Mouse (Mus musculus): Measurements from ENCODE around the gene 0610040J01Rik. TPM values are rescaled to one million over a fixed set of nuclear protein-coding genes. Genes with fewer than 3 reads are reported as not detected.

Gene 0610040J01Rik
- total and polyA plus RNA-seq, 2 experiments from 2014 or later: 0.11 to 0.53 TPM

DNA sequence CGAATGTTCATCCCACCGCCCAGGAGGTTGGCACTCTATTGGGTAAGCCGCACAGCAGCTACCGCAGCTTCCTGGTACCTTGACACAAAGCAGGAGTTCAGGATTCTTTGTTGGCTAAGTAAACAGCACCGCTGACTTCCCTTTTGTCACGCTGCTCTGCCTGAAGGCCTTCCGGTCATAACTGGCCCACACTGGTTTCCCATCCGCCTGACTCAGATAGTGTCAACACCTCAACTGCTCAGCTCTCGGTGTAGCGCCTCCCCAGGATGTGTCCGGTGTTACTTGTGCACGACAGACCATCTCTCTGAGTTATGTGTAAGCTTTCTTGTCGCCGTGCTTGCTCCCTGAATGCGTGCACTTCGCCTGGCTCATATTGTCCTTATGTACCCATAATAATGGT is 62.7 kb downstream of the 0610040J01Rik start:
- ATAC-seq (ENCODE audit: insufficient read depth, low read depth): peak; percentile 63; the same call in 1 of the 2 replicates

DNA sequence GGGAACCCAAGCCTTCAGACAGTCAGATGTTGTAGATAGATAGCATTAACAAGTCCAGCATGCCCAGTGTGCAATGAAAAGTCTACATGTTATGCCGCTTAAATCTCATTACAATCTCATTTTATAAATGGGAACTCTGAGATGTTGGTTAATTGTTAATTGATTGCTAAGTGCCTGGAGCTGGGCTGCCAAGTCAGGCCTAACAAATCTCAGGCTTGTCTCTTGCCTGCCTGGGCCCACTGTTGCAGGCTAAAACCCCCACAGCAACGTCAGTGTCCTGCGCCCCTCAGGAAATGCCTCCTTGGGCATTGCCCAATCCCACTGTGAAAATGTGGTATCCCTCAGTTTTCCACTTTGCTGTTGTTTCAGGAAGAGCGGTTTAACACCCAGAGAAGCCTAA is 63.9 kb downstream of the 0610040J01Rik start:
- Histone ChIP-seq H3K27me3 (ENCODE audit: control insufficient read depth, insufficient read depth, low read length) (no peaks in the 10 kb centered on the region), H3K9ac (replicated peaks; ENCODE audit: low read depth, low read length) (no peak overlapping the region), H3K36me3 (replicated peaks; ENCODE audit: control insufficient read depth, insufficient read depth, low read length) (no peaks in the 10 kb centered on the region), H3K9me3 (replicated peaks; ENCODE audit: control insufficient read depth, low read length) (no peaks in the 10 kb centered on the region), H3K27ac (ENCODE audit: low read depth) (no peak overlapping the region), H3K4me2 (ENCODE audit: low read depth, low read length) (no peak overlapping the region), H3K4me3 (ENCODE audit: low read depth, low read length) (no peak overlapping the region), H3K4me1 (ENCODE audit: control insufficient read depth, insufficient read depth) (no peaks in the 10 kb centered on the region)
- 86% methylated on average over 4 of the region's 4 CpGs for WGBS
- DNase-seq (ENCODE audit: low spot score) (no peak), ATAC-seq (ENCODE audit: insufficient read depth, low read depth) (no peak)
- TF ChIP-seq EP300 (IDR thresholded peaks at IDR 0.05; ENCODE audit: low read depth): no peak
- TF ChIP-seq CTCF (IDR thresholded peaks at IDR 0.05; ENCODE audit: low read depth): no peak

More for the DNA sequence above, 62.7 kb downstream of the 0610040J01Rik start:
- Histone ChIP-seq H3K4me3 (ENCODE audit: low read depth, low read length) (no peak overlapping the region), H3K27me3 (ENCODE audit: control insufficient read depth, insufficient read depth, low read length) (no peaks in the 10 kb centered on the region), H3K4me2 (ENCODE audit: low read depth, low read length) (no peak overlapping the region), H3K9me3 (replicated peaks; ENCODE audit: control insufficient read depth, low read length) (no peaks in the 10 kb centered on the region), H3K9ac (replicated peaks; ENCODE audit: low read depth, low read length) (no peak overlapping the region), H3K4me1 (ENCODE audit: control insufficient read depth, insufficient read depth) (no peaks in the 10 kb centered on the region), H3K27ac (ENCODE audit: low read depth) (no peak overlapping the region), H3K36me3 (replicated peaks; ENCODE audit: control insufficient read depth, insufficient read depth, low read length) (no peaks in the 10 kb centered on the region)
- no peak for DNase-seq (ENCODE audit: low spot score)
- 60% methylated on average over 16 of the region's 16 CpGs for WGBS
- TF ChIP-seq EP300 (IDR thresholded peaks at IDR 0.05; ENCODE audit: low read depth): no peak
- TF ChIP-seq CTCF (IDR thresholded peaks at IDR 0.05; ENCODE audit: low read depth): no peak

DNA sequence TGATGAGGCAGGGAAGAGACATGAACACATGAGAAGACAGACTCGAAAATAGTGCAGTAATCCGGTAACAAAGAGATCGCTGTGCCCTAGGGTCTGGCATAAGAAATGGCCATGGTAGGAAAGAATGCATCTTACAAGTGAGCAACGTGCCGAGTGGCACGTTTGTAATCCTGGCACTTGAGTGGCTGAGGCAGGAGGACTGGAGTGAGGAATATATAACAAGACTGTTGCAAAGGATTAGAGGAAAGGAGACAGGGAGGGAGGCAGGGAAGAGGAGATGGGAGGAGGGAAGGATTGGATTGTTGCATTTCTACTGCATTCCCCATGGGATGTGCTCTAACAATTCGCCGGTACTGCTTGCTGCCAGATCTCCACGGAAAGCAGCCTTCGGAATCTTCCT is 66.9 kb downstream of the 0610040J01Rik start:
- H3K4me1 ChIP-seq (ENCODE audit: control insufficient read depth, insufficient read depth): no peaks in the 10 kb centered on the region
- no peak overlapping the region for H3K9ac ChIP-seq (replicated peaks; ENCODE audit: low read depth, low read length)
- H3K9me3 ChIP-seq (replicated peaks; ENCODE audit: control insufficient read depth, low read length): no peaks in the 10 kb centered on the region
- 71% methylated on average over 10 of the region's 10 CpGs for WGBS
- DNase-seq (ENCODE audit: low spot score) (peak; percentile 14), ATAC-seq (ENCODE audit: insufficient read depth, low read depth) (no peak)
- no peaks in the 10 kb centered on the region for H3K36me3 ChIP-seq (replicated peaks; ENCODE audit: control insufficient read depth, insufficient read depth, low read length)
- no peak overlapping the region for H3K4me2 ChIP-seq (ENCODE audit: low read depth, low read length)
- no peak overlapping the region for H3K4me3 ChIP-seq (ENCODE audit: low read depth, low read length)
- no peaks in the 10 kb centered on the region for H3K27me3 ChIP-seq (ENCODE audit: control insufficient read depth, insufficient read depth, low read length)
- H3K27ac ChIP-seq (ENCODE audit: low read depth): no peak overlapping the region
- no peak for TF ChIP-seq EP300 (IDR thresholded peaks at IDR 0.05; ENCODE audit: low read depth)
- TF ChIP-seq CTCF (IDR thresholded peaks at IDR 0.05; ENCODE audit: low read depth): no peak

DNA sequence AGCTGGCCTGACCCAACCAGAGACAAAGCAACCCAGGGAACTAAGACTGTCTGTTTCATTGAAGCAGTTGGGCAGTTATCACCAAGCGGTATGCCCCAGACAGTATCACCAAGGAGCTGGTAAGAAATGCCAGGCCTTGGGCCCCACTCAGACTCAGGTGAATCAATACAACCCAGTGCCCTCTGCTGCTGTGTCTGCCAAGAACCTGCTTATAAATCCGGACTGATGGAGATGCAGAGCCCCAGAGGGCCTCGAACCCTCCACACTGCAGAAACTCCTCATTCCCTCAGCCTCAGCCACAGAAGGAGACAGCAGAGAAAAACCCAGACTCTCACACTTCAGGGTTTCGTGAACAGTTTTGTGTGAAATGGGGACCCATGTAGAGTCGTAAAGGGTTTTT is 74.1 kb downstream of the 0610040J01Rik start:
- Histone ChIP-seq H3K4me2 (ENCODE audit: low read depth, low read length) (no peak overlapping the region), H3K4me1 (ENCODE audit: control insufficient read depth, insufficient read depth) (no peaks in the 10 kb centered on the region), H3K36me3 (replicated peaks; ENCODE audit: control insufficient read depth, insufficient read depth, low read length) (no peaks in the 10 kb centered on the region), H3K27me3 (ENCODE audit: control insufficient read depth, insufficient read depth, low read length) (no peaks in the 10 kb centered on the region), H3K27ac (ENCODE audit: low read depth) (no peak overlapping the region), H3K9ac (replicated peaks; ENCODE audit: low read depth, low read length) (no peak overlapping the region), H3K4me3 (ENCODE audit: low read depth, low read length) (no peak overlapping the region), H3K9me3 (replicated peaks; ENCODE audit: control insufficient read depth, low read length) (no peaks in the 10 kb centered on the region)
- DNase-seq (ENCODE audit: low spot score) (no peak), ATAC-seq (ENCODE audit: insufficient read depth, low read depth) (no peak)
- 85% methylated on average over 5 of the region's 5 CpGs for WGBS
- TF ChIP-seq CTCF (IDR thresholded peaks at IDR 0.05; ENCODE audit: low read depth) (no peak), EP300 (IDR thresholded peaks at IDR 0.05; ENCODE audit: low read depth) (no peak)

DNA sequence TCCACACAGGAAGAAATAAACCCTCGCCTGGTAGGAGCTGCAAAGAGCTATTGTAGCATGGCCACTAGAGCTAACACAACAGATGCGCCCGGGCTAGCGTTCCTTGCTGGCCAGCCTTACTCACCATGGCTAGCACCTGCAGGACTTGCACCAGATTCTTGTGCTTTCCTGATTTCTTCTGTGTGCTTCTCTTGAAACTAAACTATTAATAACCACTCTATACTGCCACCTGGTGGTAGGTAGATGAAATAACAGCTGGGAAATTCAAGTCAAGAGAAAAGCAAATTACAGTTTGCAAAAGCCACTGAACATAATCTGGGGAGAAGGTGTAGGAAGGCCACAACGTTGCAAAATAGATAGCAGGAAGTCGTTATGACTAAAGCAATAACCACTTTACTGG is 74.5 kb downstream of the 0610040J01Rik start:
- Histone ChIP-seq H3K9me3 (replicated peaks; ENCODE audit: control insufficient read depth, low read length) (no peaks in the 10 kb centered on the region), H3K4me2 (ENCODE audit: low read depth, low read length) (no peak overlapping the region), H3K36me3 (replicated peaks; ENCODE audit: control insufficient read depth, insufficient read depth, low read length) (no peaks in the 10 kb centered on the region), H3K27ac (ENCODE audit: low read depth) (no peak overlapping the region), H3K4me3 (ENCODE audit: low read depth, low read length) (no peak overlapping the region), H3K4me1 (ENCODE audit: control insufficient read depth, insufficient read depth) (no peaks in the 10 kb centered on the region), H3K9ac (replicated peaks; ENCODE audit: low read depth, low read length) (no peak overlapping the region), H3K27me3 (ENCODE audit: control insufficient read depth, insufficient read depth, low read length) (no peaks in the 10 kb centered on the region)
- WGBS: 31% methylated on average over 6 of the region's 6 CpGs
- ATAC-seq (ENCODE audit: insufficient read depth, low read depth): no peak
- DNase-seq (ENCODE audit: low spot score): peak; percentile 24
- TF ChIP-seq EP300 (IDR thresholded peaks at IDR 0.05; ENCODE audit: low read depth) (no peak), CTCF (IDR thresholded peaks at IDR 0.05; ENCODE audit: low read depth) (peak; percentile 78)

GRCm38 (mm10) chr5:63887111-63887510 is 74.9 kb downstream of the 0610040J01Rik start:
- DNase-seq (ENCODE audit: low spot score): no peak
- no peak overlapping the region for H3K4me2 ChIP-seq (ENCODE audit: low read depth, low read length)
- no peaks in the 10 kb centered on the region for H3K9me3 ChIP-seq (replicated peaks; ENCODE audit: control insufficient read depth, low read length)
- H3K27ac ChIP-seq (ENCODE audit: low read depth): no peak overlapping the region
- no peak overlapping the region for H3K4me3 ChIP-seq (ENCODE audit: low read depth, low read length)
- H3K27me3 ChIP-seq (ENCODE audit: control insufficient read depth, insufficient read depth, low read length): no peaks in the 10 kb centered on the region
- H3K4me1 ChIP-seq (ENCODE audit: control insufficient read depth, insufficient read depth): no peaks in the 10 kb centered on the region
- ATAC-seq (ENCODE audit: insufficient read depth, low read depth): no peak
- H3K9ac ChIP-seq (replicated peaks; ENCODE audit: low read depth, low read length): no peak overlapping the region
- 98% methylated on average over 4 of the region's 4 CpGs for WGBS
- no peaks in the 10 kb centered on the region for H3K36me3 ChIP-seq (replicated peaks; ENCODE audit: control insufficient read depth, insufficient read depth, low read length)
- no peak for TF ChIP-seq CTCF (IDR thresholded peaks at IDR 0.05; ENCODE audit: low read depth)

All from heart, postnatal 0 days (tissue).